Mouse (Mus musculus): Measurements from ENCODE around the gene Olfr1136.

Olfr1136 gene

DNA sequence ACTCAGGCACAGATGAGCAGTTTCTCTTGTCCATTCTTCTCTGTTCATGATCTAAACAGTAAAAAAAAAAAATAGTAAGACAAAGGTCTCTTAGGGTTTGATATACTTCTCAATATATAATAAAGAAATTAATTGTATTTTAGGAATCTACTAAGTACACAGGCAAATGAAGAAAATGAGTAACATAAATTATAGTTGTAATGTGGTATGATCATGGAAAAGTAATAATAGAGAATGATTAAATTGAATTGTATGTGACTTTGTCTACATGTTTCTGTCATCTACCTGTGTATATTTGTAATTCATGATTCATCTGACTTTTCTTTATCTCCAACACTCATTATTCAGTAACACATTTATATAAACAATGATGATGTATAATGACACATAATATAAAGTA, at the start of gene Olfr1136:
Gene Olfr1136 (minus strand): TSS at position 101 of the 400 bp plus-strand sequence.
- no peak for DNase-seq

DNA sequence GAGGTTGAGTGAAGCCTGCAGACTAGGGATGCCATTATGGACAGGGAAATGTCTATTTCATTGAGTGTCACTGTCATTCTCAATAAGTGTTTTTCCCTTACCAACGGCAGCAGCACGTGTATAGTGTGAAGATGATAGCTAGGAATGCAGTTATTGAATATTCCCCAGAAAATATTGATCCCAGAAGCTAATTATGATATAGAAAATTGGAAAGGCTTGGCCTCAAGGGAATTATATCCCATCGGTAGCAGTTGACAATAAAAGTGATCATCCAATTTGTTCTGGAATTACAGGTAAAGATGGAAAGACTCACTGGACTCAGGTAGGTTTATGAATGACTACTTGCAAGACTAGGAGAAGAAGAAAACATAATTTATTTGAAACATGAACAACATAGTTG, 49.7 kb upstream of the Olfr1136 start, which contains the start of gene Olfr1140:
Gene Olfr1140 (plus strand): TSS at position 301 of the 400 bp plus-strand sequence.
- no peak for DNase-seq

DNA sequence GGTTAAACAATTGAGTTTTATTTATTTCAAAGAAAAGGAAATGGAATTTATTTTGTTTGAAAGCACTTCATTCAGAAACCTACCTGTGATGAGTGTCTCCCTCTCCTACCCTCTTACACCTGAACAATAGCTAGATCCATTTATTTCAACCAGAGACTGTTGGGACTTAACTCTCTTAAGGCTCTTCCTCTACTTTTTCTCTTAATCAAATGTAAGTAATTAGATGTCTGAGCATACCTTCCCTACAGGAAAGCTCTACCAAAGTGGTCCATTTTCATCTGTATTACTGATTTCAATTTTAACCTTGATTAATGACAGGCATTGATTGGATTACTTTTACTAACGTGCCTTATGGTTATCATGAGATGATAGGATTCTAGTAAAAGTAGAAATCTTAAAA, 46.1 kb upstream of the Olfr1136 start, which contains the start of gene Olfr1138:
Gene Olfr1138 (minus strand): TSS at position 101 of the 400 bp plus-strand sequence.
- no peak for DNase-seq

DNA sequence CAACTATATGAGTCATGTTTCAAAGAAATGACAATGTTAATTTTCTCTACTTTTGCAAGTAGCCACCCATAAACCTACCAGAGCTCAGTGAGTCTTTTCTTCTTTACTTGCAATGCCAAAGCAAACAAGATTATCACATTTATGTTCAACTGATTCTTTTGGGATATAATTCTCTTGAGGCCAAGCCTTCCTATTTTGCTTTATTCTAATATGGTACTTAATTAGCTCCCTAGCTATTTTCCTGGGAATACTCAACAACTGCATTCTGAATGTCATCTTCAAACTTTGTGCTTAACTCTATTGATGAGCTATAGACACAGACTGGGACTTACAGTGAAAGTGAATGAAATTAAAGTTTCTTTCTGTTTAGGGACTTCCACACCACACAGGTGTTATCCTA, 19.3 kb upstream of the Olfr1136 start, which contains the start of gene Olfr1137:
Gene Olfr1137 (minus strand): TSS at position 101 of the 400 bp plus-strand sequence.
- no peak for DNase-seq

DNA sequence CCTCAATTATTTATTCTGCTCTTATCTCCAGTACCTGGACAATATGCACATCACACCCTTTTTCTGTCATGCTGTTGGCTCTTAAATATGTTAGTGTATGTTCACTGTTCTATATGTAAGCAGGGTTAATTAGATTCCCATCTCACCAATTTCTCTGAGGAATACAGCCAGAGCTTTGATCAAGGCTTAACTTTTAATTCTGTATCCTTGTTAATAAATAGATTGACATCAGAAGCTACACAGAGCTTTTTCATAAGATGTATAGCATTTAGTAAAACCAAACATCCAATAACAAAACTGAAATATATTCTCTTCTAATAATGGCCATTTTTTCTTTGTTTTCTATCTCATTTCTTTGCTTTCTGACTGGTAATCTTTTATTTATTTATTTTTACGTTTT, 20.2 kb downstream of the Olfr1136 start, which contains the start of gene Olfr1135:
Gene Olfr1135 (minus strand): TSS at position 101 of the 400 bp plus-strand sequence.
- DNase-seq: no peak

DNA sequence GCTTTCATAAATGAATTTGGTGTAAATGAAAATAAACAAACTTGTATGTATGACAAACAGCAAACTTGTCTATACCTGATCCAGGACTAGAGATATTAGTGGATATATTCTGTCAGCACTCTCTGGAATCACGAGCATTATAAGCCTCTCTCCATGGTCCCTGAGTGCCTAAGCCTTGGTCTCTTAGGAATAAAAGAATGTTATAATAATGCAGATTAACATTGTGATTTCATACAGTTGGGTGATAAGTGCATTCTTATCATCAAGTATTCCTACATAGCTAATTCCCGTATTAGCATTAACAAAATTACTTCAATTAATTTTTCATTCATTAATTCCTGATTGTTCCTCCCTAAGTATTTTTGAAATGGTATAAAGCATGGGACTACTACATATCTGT, 35.4 kb downstream of the Olfr1136 start, which contains the start of gene Olfr1134:
Gene Olfr1134 (minus strand): TSS at position 101 of the 400 bp plus-strand sequence.
- no peak for DNase-seq

DNA sequence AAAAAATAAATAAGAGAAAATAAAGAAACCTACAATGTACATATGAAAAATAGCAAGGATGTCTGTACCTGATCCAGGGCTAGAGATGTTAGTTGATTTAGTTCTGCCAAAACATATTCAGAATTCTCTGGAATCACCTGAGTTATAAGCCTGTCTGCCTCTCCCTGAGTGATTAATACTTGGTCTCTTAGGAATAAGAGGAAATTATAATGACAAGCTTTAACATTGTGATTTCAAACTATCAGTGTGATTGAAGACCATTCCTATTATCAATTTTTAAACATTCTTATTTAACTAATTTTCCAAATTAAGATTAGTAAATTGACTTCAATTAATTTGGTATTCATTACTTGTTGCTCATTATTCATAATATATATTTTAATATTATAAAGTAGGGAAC, 46.5 kb downstream of the Olfr1136 start, which contains the start of gene Olfr1133:
Gene Olfr1133 (minus strand): TSS at position 101 of the 400 bp plus-strand sequence.
- DNase-seq: no peak
